Mouse (Mus musculus): ENCODE data around the gene Foxm1. TPM values are rescaled to one million over a fixed set of nuclear protein-coding genes. Genes with fewer than 3 reads are reported as not detected.

Foxm1 gene
- polyA plus RNA-seq (2015; fragmentation: Nextera tagmentation; extraction: Ambion mirVana), result 5.5 and 5.7 TPM in 2 replicates

GRCm38 (mm10) chr6:128362381-128363006 lies at the start of gene Foxm1, which contains the start of gene Rhno1:
Gene Foxm1 (plus strand): TSS chr6:128362967.
Gene Rhno1 (minus strand): TSS chr6:128362911.
- peak within 1 kb of the TSS; percentile 94 for H3K27ac ChIP-seq (ENCODE audit: low read depth)
- WGBS (ENCODE audit: insufficient replicate concordance), result under 1% methylated on average over 35 of the region's 76 CpGs

GRCm38 (mm10) chr6:128314796-128315195 lies 48.0 kb upstream of the Foxm1 start:
- DNase-seq, result no peak
- TF ChIP-seq CTCF (IDR thresholded peaks at IDR 0.05; ENCODE audit: low read depth) (no peak), EP300 (IDR thresholded peaks at IDR 0.05; ENCODE audit: low read depth) (no peak)
- Histone ChIP-seq H3K9me3 (ENCODE audit: low read length) (no peaks in the 10 kb centered on the region), H3K4me3 (ENCODE audit: low read depth, low read length) (no peak overlapping the region), H3K9ac (replicated peaks) (no peak overlapping the region), H3K27me3 (ENCODE audit: insufficient read depth, low read length) (no peaks in the 10 kb centered on the region), H3K27ac (ENCODE audit: low read depth) (no peak overlapping the region), H3K4me1 (ENCODE audit: insufficient read depth) (no peaks in the 10 kb centered on the region), H3K4me2 (ENCODE audit: low read depth, low read length) (no peak overlapping the region), H3K36me3 (replicated peaks; ENCODE audit: insufficient read depth, low read length) (no peaks in the 10 kb centered on the region)
- WGBS (ENCODE audit: insufficient replicate concordance), result 81% methylated on average over 6 of the region's 6 CpGs
- no peak for ATAC-seq

More at GRCm38 (mm10) chr6:128362381-128363006, at the start of gene Foxm1, which contains the start of gene Rhno1:
- H3K4me1 ChIP-seq (ENCODE audit: insufficient read depth), result peaks cover 19% of the 10 kb centered on the region
- peak within 1 kb of the TSS; percentile 97 for H3K4me2 ChIP-seq (ENCODE audit: low read depth, low read length)
- H3K4me3 ChIP-seq (ENCODE audit: low read depth, low read length), result peak within 1 kb of the TSS; percentile 96
- no peaks in the 10 kb centered on the region for H3K9me3 ChIP-seq (ENCODE audit: low read length)
- H3K27me3 ChIP-seq (ENCODE audit: insufficient read depth, low read length), result no peaks in the 10 kb centered on the region
- no peak for TF ChIP-seq CTCF (IDR thresholded peaks at IDR 0.05; ENCODE audit: low read depth)
- no peak for TF ChIP-seq EP300 (IDR thresholded peaks at IDR 0.05; ENCODE audit: low read depth)
- peaks cover 28% of the 10 kb centered on the region for H3K36me3 ChIP-seq (replicated peaks; ENCODE audit: insufficient read depth, low read length)
- DNase-seq (peak; percentile 90), ATAC-seq (peak; percentile 90)
- H3K9ac ChIP-seq (replicated peaks), result peak within 1 kb of the TSS; percentile 97

- Histone ChIP-seq H3K27ac (ENCODE audit: low read depth) (no peak overlapping the region), H3K36me3 (replicated peaks; ENCODE audit: insufficient read depth, low read length) (no peaks in the 10 kb centered on the region), H3K27me3 (ENCODE audit: insufficient read depth, low read length) (no peaks in the 10 kb centered on the region), H3K9me3 (ENCODE audit: low read length) (no peaks in the 10 kb centered on the region), H3K4me1 (ENCODE audit: insufficient read depth) (no peaks in the 10 kb centered on the region), H3K4me2 (ENCODE audit: low read depth, low read length) (no peak overlapping the region), H3K9ac (replicated peaks) (no peak overlapping the region), H3K4me3 (ENCODE audit: low read depth, low read length) (no peak overlapping the region)
- ATAC-seq, result no peak
- no peak for TF ChIP-seq EP300 (IDR thresholded peaks at IDR 0.05; ENCODE audit: low read depth)
- TF ChIP-seq CTCF (IDR thresholded peaks at IDR 0.05; ENCODE audit: low read depth), result no peak
- 77% methylated on average over 8 of the region's 8 CpGs for WGBS (ENCODE audit: insufficient replicate concordance)
- DNase-seq, result no peak
These were observed 47.2 kb upstream of the Foxm1 start for GRCm38 (mm10) chr6:128315597-128315996.

GRCm38 (mm10) chr6:128318317-128318716 lies 44.5 kb upstream of the Foxm1 start:
- no peaks in the 10 kb centered on the region; the same call in 1 of the 2 replicates for H3K36me3 ChIP-seq (replicated peaks; ENCODE audit: insufficient read depth, low read length)
- H3K4me3 ChIP-seq (ENCODE audit: low read depth, low read length), result no peak overlapping the region
- TF ChIP-seq EP300 (IDR thresholded peaks at IDR 0.05; ENCODE audit: low read depth), result no peak
- TF ChIP-seq CTCF (IDR thresholded peaks at IDR 0.05; ENCODE audit: low read depth), result peak; percentile 80
- no peak overlapping the region for H3K27ac ChIP-seq (ENCODE audit: low read depth)
- WGBS (ENCODE audit: insufficient replicate concordance), result 5% methylated on average over 4 of the region's 4 CpGs
- H3K9me3 ChIP-seq (ENCODE audit: low read length), result no peaks in the 10 kb centered on the region
- H3K27me3 ChIP-seq (ENCODE audit: insufficient read depth, low read length), result no peaks in the 10 kb centered on the region
- ATAC-seq (0 out of 2 replicates have a peak, but pooled peaks have one; percentile 23), DNase-seq (peak; percentile 58)
- H3K9ac ChIP-seq (replicated peaks), result no peak overlapping the region
- no peaks in the 10 kb centered on the region for H3K4me1 ChIP-seq (ENCODE audit: insufficient read depth)
- H3K4me2 ChIP-seq (ENCODE audit: low read depth, low read length), result no peak overlapping the region

GRCm38 (mm10) chr6:128334397-128335124 lies 28.2 kb upstream of the Foxm1 start:
- H3K27ac ChIP-seq (ENCODE audit: low read depth), result no peak overlapping the region
- TF ChIP-seq CTCF (IDR thresholded peaks at IDR 0.05; ENCODE audit: low read depth) (peak; percentile 77), EP300 (IDR thresholded peaks at IDR 0.05; ENCODE audit: low read depth) (no peak)
- no peaks in the 10 kb centered on the region for H3K36me3 ChIP-seq (replicated peaks; ENCODE audit: insufficient read depth, low read length)
- no peak overlapping the region for H3K4me2 ChIP-seq (ENCODE audit: low read depth, low read length)
- DNase-seq, result peak; percentile 68
- 20% methylated on average over 12 of the region's 12 CpGs for WGBS (ENCODE audit: insufficient replicate concordance)
- no peak overlapping the region for H3K9ac ChIP-seq (replicated peaks)
- H3K4me3 ChIP-seq (ENCODE audit: low read depth, low read length), result no peak overlapping the region
- H3K9me3 ChIP-seq (ENCODE audit: low read length), result no peaks in the 10 kb centered on the region
- 0 out of 2 replicates have a peak, but pooled peaks cover 3% of the 10 kb centered on the region for H3K4me1 ChIP-seq (ENCODE audit: insufficient read depth)
- no peaks in the 10 kb centered on the region for H3K27me3 ChIP-seq (ENCODE audit: insufficient read depth, low read length)
- peak; percentile 49; the same call in 1 of the 2 replicates for ATAC-seq

- Histone ChIP-seq H3K27me3 (ENCODE audit: insufficient read depth, low read length) (no peaks in the 10 kb centered on the region), H3K27ac (ENCODE audit: low read depth) (no peak overlapping the region), H3K9me3 (ENCODE audit: low read length) (no peaks in the 10 kb centered on the region), H3K36me3 (replicated peaks; ENCODE audit: insufficient read depth, low read length) (no peaks in the 10 kb centered on the region), H3K9ac (replicated peaks) (no peak overlapping the region), H3K4me2 (ENCODE audit: low read depth, low read length) (no peak overlapping the region), H3K4me1 (ENCODE audit: insufficient read depth) (0 out of 2 replicates have a peak, but pooled peaks cover 3% of the 10 kb centered on the region), H3K4me3 (ENCODE audit: low read depth, low read length) (no peak overlapping the region)
- DNase-seq, result no peak
- no peak for TF ChIP-seq EP300 (IDR thresholded peaks at IDR 0.05; ENCODE audit: low read depth)
- no peak for TF ChIP-seq CTCF (IDR thresholded peaks at IDR 0.05; ENCODE audit: low read depth)
- no peak for ATAC-seq
- 65% methylated on average over 7 of the region's 7 CpGs for WGBS (ENCODE audit: insufficient replicate concordance)
These were observed 25.3 kb upstream of the Foxm1 start for GRCm38 (mm10) chr6:128337467-128337866.

Data from liver, postnatal 0 days (tissue).